Mouse (Mus musculus) bone marrow, adult 2 months (tissue): ENCODE data around the gene Atp10a. TPM values are rescaled to one million over a fixed set of nuclear protein-coding genes. Genes with fewer than 3 reads are reported as not detected.

Experiments used
- H3K27ac ChIP-seq: fragments of 200-500 bp; 2 replicates; pipeline ENCODE4 v1.5.1; 2012; ENCODE audit warnings: low read depth, mild to moderate bottlenecking, control low read depth, inconsistent platforms, low read length; ENCODE audit not compliant: control insufficient read depth, poor library complexity, insufficient read depth
- H3K4me1 ChIP-seq: fragments of 200-500 bp; 2 replicates; pipeline ENCODE4 v1.6.1; 2011; ENCODE audit warnings: low read length; ENCODE audit not compliant: control insufficient read depth, insufficient read depth
- H3K4me3 ChIP-seq: fragments of 200-500 bp; replicated peaks from 2 replicates; pipeline ENCODE3; 2011; ENCODE audit warnings: mild to moderate bottlenecking, low read depth, low read length, control low read depth; ENCODE audit not compliant: control insufficient read depth
- CTCF ChIP-seq: fragments of 200-500 bp; IDR thresholded peaks from 2 replicates; pipeline ENCODE4 v1.5.1; 2011; ENCODE audit warnings: low read length, control low read depth; ENCODE audit not compliant: control insufficient read depth, insufficient read depth
- POLR2A ChIP-seq: fragments of 200-500 bp; IDR thresholded peaks from 2 replicates; pipeline ENCODE4 v1.6.1; 2011; ENCODE audit warnings: low read depth, mild to moderate bottlenecking, control low read depth, low read length, borderline replicate concordance; ENCODE audit not compliant: control insufficient read depth
- WGBS: fragments of 180-500 bp; shearing (Covaris S2); methylation state at CpG from one replicate; pipeline ENCODE4 v1.1.7; 2018; 5-methylcytosine and 5-hydroxymethylcytosine counted together
- polyA plus RNA-seq: library from polyadenylated mRNA; stranded (reverse); fragments of >200 nt; gene quantifications from 2 replicates; pipeline ENCODE4 v1.2.4, GENCODE M21; 2011; ENCODE audit warnings: low replicate concordance; ENCODE audit not compliant: missing spikeins, insufficient read depth, insufficient read length

Atp10a gene
- polyA plus RNA-seq, 1 experiment: 2.5 TPM

- Histone ChIP-seq H3K4me1 (no peaks in the 10 kb centered on the region), H3K27ac (no peak overlapping the region), H3K4me3 (no peak overlapping the region)
- TF ChIP-seq CTCF (no peak), POLR2A (no peak)
- WGBS: 95% methylated on average over 5 of the region's 5 CpGs
These were observed 96.1 kb downstream of the Atp10a start for GRCm38 (mm10) chr7:58752041-58752440.

GRCm38 (mm10) chr7:58754076-58754475, 98.1 kb downstream of the Atp10a start:
- H3K4me1 ChIP-seq: no peaks in the 10 kb centered on the region
- H3K27ac ChIP-seq: no peak overlapping the region
- no peak overlapping the region for H3K4me3 ChIP-seq
- no peak for TF ChIP-seq POLR2A
- TF ChIP-seq CTCF: no peak
- 70% methylated on average over 1 of the region's 1 CpGs for whole genome bisulfite sequencing

GRCm38 (mm10) chr7:58754536-58754935, 98.6 kb downstream of the Atp10a start:
- no peaks in the 10 kb centered on the region for H3K4me1 ChIP-seq
- H3K4me3 ChIP-seq: no peak overlapping the region
- TF ChIP-seq POLR2A (no peak), CTCF (no peak)
- WGBS: 81% methylated on average over 4 of the region's 4 CpGs
- no peak overlapping the region for H3K27ac ChIP-seq

- no peak overlapping the region for H3K27ac ChIP-seq
- no peak overlapping the region for H3K4me3 ChIP-seq
- H3K4me1 ChIP-seq: no peaks in the 10 kb centered on the region
- no peak for TF ChIP-seq POLR2A
- no peak for TF ChIP-seq CTCF
These were observed 99.1 kb downstream of the Atp10a start for GRCm38 (mm10) chr7:58755083-58755482.

- no peak overlapping the region for H3K4me3 ChIP-seq
- no peak for TF ChIP-seq CTCF
- no peak for TF ChIP-seq POLR2A
- H3K27ac ChIP-seq: no peak overlapping the region
- no peaks in the 10 kb centered on the region for H3K4me1 ChIP-seq
- 68% methylated on average over 1 of the region's 1 CpGs for WGBS
These were observed 99.9 kb downstream of the Atp10a start for GRCm38 (mm10) chr7:58755846-58756245.

- 78% methylated on average over 2 of the region's 2 CpGs for whole genome bisulfite sequencing
- Histone ChIP-seq H3K4me1 (no peaks in the 10 kb centered on the region), H3K4me3 (no peak overlapping the region), H3K27ac (no peak overlapping the region)
- TF ChIP-seq CTCF (no peak), POLR2A (no peak)
These were observed 101.4 kb downstream of the Atp10a start for GRCm38 (mm10) chr7:58757331-58757730.

- Histone ChIP-seq H3K4me3 (no peak overlapping the region), H3K27ac (no peak overlapping the region), H3K4me1 (no peaks in the 10 kb centered on the region)
- 85% methylated on average over 3 of the region's 3 CpGs for WGBS
- TF ChIP-seq CTCF (no peak), POLR2A (no peak)
These were observed 102.4 kb downstream of the Atp10a start for GRCm38 (mm10) chr7:58758396-58758795.

GRCm38 (mm10) chr7:58759265-58759664, 103.3 kb downstream of the Atp10a start:
- H3K4me1 ChIP-seq: no peaks in the 10 kb centered on the region
- H3K27ac ChIP-seq: no peak overlapping the region
- H3K4me3 ChIP-seq: no peak overlapping the region
- TF ChIP-seq CTCF (no peak), POLR2A (no peak)
- 72% methylated on average over 4 of the region's 4 CpGs for WGBS

- H3K4me3 ChIP-seq: no peak overlapping the region
- 86% methylated on average over 6 of the region's 6 CpGs for WGBS
- no peak overlapping the region for H3K27ac ChIP-seq
- H3K4me1 ChIP-seq: no peaks in the 10 kb centered on the region; the same call in 1 of the 2 replicates
- TF ChIP-seq CTCF (no peak), POLR2A (no peak)
These were observed 111.3 kb downstream of the Atp10a start for GRCm38 (mm10) chr7:58767257-58767656.

GRCm38 (mm10) chr7:58768253-58768652, 112.3 kb downstream of the Atp10a start:
- Histone ChIP-seq H3K27ac (no peak overlapping the region), H3K4me3 (no peak overlapping the region), H3K4me1 (no peaks in the 10 kb centered on the region; the same call in 1 of the 2 replicates)
- no peak for TF ChIP-seq CTCF
- TF ChIP-seq POLR2A: no peak
- 67% methylated on average over 2 of the region's 2 CpGs for whole genome bisulfite sequencing
